Mouse (Mus musculus) heart, embryonic 16.5 days (tissue): ENCODE results near the gene Gm11549. TPM values are rescaled to one million over a fixed set of nuclear protein-coding genes. Genes with fewer than 3 reads are reported as not detected.

ENCODE experiments used
- ATAC-seq: fragments of 200-750 bp; cut with Nextera tagmentation; replicated peaks from 2 replicates; pipeline ENCODE4 v1.8.0; 2017; ENCODE audit warnings: moderate number of reproducible peaks; ENCODE audit not compliant: insufficient read depth, low FRiP score; ENCODE audit errors: extremely low read depth
- H3K27ac ChIP-seq: fragments of 300-500 bp; sonication (generic); 2 replicates; pipeline ENCODE4 v1.5.1; 2014; ENCODE audit warnings: mild to moderate bottlenecking, low read length, control low read depth, moderate library complexity
- H3K27me3 ChIP-seq: fragments of 300-500 bp; sonication (generic); 2 replicates; pipeline ENCODE4 v1.6.1; 2014; ENCODE audit warnings: low read length, mixed read lengths; ENCODE audit not compliant: control insufficient read depth, insufficient read depth
- H3K36me3 ChIP-seq: fragments of 300-500 bp; sonication (generic); 2 replicates; pipeline ENCODE4 v1.6.1; 2014; ENCODE audit not compliant: control insufficient read depth, insufficient read depth
- H3K4me1 ChIP-seq: fragments of 300-500 bp; sonication (generic); 2 replicates; pipeline ENCODE4 v1.6.1; 2014; ENCODE audit warnings: low read length, mixed read lengths; ENCODE audit not compliant: control insufficient read depth, insufficient read depth
- H3K4me2 ChIP-seq: fragments of 300-500 bp; sonication (generic); 2 replicates; pipeline ENCODE4 v1.6.1; 2014; ENCODE audit warnings: low read depth, mild to moderate bottlenecking, control low read depth, low read length
- H3K4me3 ChIP-seq: fragments of 300-500 bp; sonication (generic); 2 replicates; pipeline ENCODE4 v1.5.1; 2014; ENCODE audit warnings: mild to moderate bottlenecking, control low read depth, low read length
- H3K9ac ChIP-seq: fragments of 300-500 bp; sonication (generic); 2 replicates; pipeline ENCODE4 v1.6.1; 2014; ENCODE audit warnings: low read length, control low read depth
- H3K9me3 ChIP-seq: fragments of 300-500 bp; sonication (generic); replicated peaks from 2 replicates; pipeline ENCODE4 v1.6.1; 2016; ENCODE audit warnings: low read length; ENCODE audit not compliant: control insufficient read depth
- WGBS: fragments of 180-500 bp; shearing (Covaris S2); extraction: QIAGEN DNeasy Blood & Tissue Kit; methylation state at CpG from one replicate; pipeline ENCODE4 v1.1.7; 2014; 5-methylcytosine and 5-hydroxymethylcytosine counted together
- polyA plus RNA-seq: library from polyadenylated mRNA; unstranded; fragments of >200 nt; fragmentation: Nextera tagmentation; extraction: Ambion mirVana; gene quantifications from 2 replicates; pipeline ENCODE4 v1.2.1, GENCODE M21; 2015

Gm11549 gene
- polyA plus RNA-seq, 1 experiment from 2014 or later, result 0.35 TPM

- H3K27me3 ChIP-seq, result no peaks in the 10 kb centered on the region
- no peaks in the 10 kb centered on the region for H3K36me3 ChIP-seq
- H3K4me2 ChIP-seq, result no peak overlapping the region
- WGBS, result 58% methylated on average over 5 of the region's 5 CpGs
- H3K4me3 ChIP-seq, result no peak overlapping the region
- 0 out of 2 replicates have a peak, but pooled peaks cover 3% of the 10 kb centered on the region for H3K9me3 ChIP-seq
- peaks cover 3% of the 10 kb centered on the region for H3K4me1 ChIP-seq
- no peak overlapping the region for H3K9ac ChIP-seq
- ATAC-seq, result no peak
- no peak overlapping the region for H3K27ac ChIP-seq
Observed at GRCm38 (mm10) chr3:36491535-36491934, 30.1 kb downstream of the Gm11549 start.

GRCm38 (mm10) chr3:36489590-36489910, 32.1 kb downstream of the Gm11549 start:
- H3K36me3 ChIP-seq, result no peaks in the 10 kb centered on the region
- ATAC-seq, result no peak
- no peaks in the 10 kb centered on the region for H3K27me3 ChIP-seq
- no peak overlapping the region for H3K4me2 ChIP-seq
- WGBS, result 91% methylated on average over 1 of the region's 1 CpGs
- no peak overlapping the region for H3K27ac ChIP-seq
- no peak overlapping the region for H3K9ac ChIP-seq
- 0 out of 2 replicates have a peak, but pooled peaks cover 3% of the 10 kb centered on the region for H3K9me3 ChIP-seq
- H3K4me1 ChIP-seq, result no peaks in the 10 kb centered on the region
- no peak overlapping the region for H3K4me3 ChIP-seq

GRCm38 (mm10) chr3:36488899-36489589, 32.6 kb downstream of the Gm11549 start:
- WGBS, result 85% methylated on average over 6 of the region's 6 CpGs
- no peak overlapping the region for H3K27ac ChIP-seq
- H3K36me3 ChIP-seq, result no peaks in the 10 kb centered on the region
- no peaks in the 10 kb centered on the region for H3K27me3 ChIP-seq
- H3K4me2 ChIP-seq, result no peak overlapping the region
- no peak overlapping the region for H3K9ac ChIP-seq
- no peak overlapping the region for H3K4me3 ChIP-seq
- no peaks in the 10 kb centered on the region for H3K4me1 ChIP-seq
- ATAC-seq, result no peak
- H3K9me3 ChIP-seq, result 0 out of 2 replicates have a peak, but pooled peaks cover 3% of the 10 kb centered on the region

- no peak overlapping the region for H3K4me2 ChIP-seq
- ATAC-seq, result no peak
- H3K9me3 ChIP-seq, result 0 out of 2 replicates have a peak, but pooled peaks cover 3% of the 10 kb centered on the region
- peaks cover under 1% of the 10 kb centered on the region for H3K4me1 ChIP-seq
- no peak overlapping the region for H3K9ac ChIP-seq
- no peaks in the 10 kb centered on the region for H3K27me3 ChIP-seq
- no peak overlapping the region for H3K27ac ChIP-seq
- WGBS, result 61% methylated on average over 1 of the region's 1 CpGs
- H3K36me3 ChIP-seq, result no peaks in the 10 kb centered on the region
- H3K4me3 ChIP-seq, result no peak overlapping the region
Observed at GRCm38 (mm10) chr3:36488367-36488766, 33.2 kb downstream of the Gm11549 start.

- ATAC-seq, result no peak
- Histone ChIP-seq H3K4me2 (no peak overlapping the region), H3K27me3 (no peaks in the 10 kb centered on the region), H3K9me3 (0 out of 2 replicates have a peak, but pooled peaks cover 2% of the 10 kb centered on the region), H3K27ac (no peak overlapping the region), H3K36me3 (no peaks in the 10 kb centered on the region), H3K4me1 (peaks cover 12% of the 10 kb centered on the region), H3K4me3 (no peak overlapping the region), H3K9ac (no peak overlapping the region)
- 84% methylated on average over 6 of the region's 6 CpGs for WGBS
Observed at GRCm38 (mm10) chr3:36486881-36487280, 34.7 kb downstream of the Gm11549 start.

- Histone ChIP-seq H3K36me3 (no peaks in the 10 kb centered on the region), H3K4me1 (peaks cover 14% of the 10 kb centered on the region), H3K27ac (no peak overlapping the region), H3K9me3 (no peaks in the 10 kb centered on the region), H3K27me3 (no peaks in the 10 kb centered on the region), H3K4me3 (no peak overlapping the region), H3K9ac (no peak overlapping the region), H3K4me2 (no peak overlapping the region)
- no peak for ATAC-seq
- WGBS, result 56% methylated on average over 6 of the region's 6 CpGs
Observed at GRCm38 (mm10) chr3:36486176-36486575, 35.4 kb downstream of the Gm11549 start.

GRCm38 (mm10) chr3:36484292-36484691, 37.3 kb downstream of the Gm11549 start:
- Histone ChIP-seq H3K9me3 (no peaks in the 10 kb centered on the region), H3K27me3 (no peaks in the 10 kb centered on the region), H3K27ac (no peak overlapping the region), H3K4me1 (peaks cover 19% of the 10 kb centered on the region), H3K4me3 (no peak overlapping the region), H3K4me2 (no peak overlapping the region), H3K36me3 (no peaks in the 10 kb centered on the region), H3K9ac (no peak overlapping the region)
- no peak for ATAC-seq
- WGBS, result 92% methylated on average over 4 of the region's 4 CpGs

GRCm38 (mm10) chr3:36482940-36483339, 38.7 kb downstream of the Gm11549 start:
- ATAC-seq, result no peak
- 18% methylated on average over 9 of the region's 9 CpGs for WGBS
- Histone ChIP-seq H3K36me3 (no peaks in the 10 kb centered on the region), H3K4me3 (no peak overlapping the region), H3K4me2 (peak overlapping the region; percentile 6), H3K4me1 (peaks cover 19% of the 10 kb centered on the region), H3K9ac (no peak overlapping the region), H3K27ac (no peak overlapping the region; the same call in 1 of the 2 replicates), H3K27me3 (no peaks in the 10 kb centered on the region), H3K9me3 (no peaks in the 10 kb centered on the region)

- Histone ChIP-seq H3K36me3 (no peaks in the 10 kb centered on the region), H3K9ac (peak overlapping the region; percentile 76), H3K4me3 (peak overlapping the region; percentile 17)
Observed at GRCm38 (mm10) chr3:36481776-36482193, 39.8 kb downstream of the Gm11549 start.

More at GRCm38 (mm10) chr3:36481776-36482193, 39.8 kb downstream of the Gm11549 start:
- Histone ChIP-seq H3K27ac (peak overlapping the region; percentile 98), H3K4me2 (peak overlapping the region; percentile 53), H3K27me3 (no peaks in the 10 kb centered on the region), H3K4me1 (peaks cover 25% of the 10 kb centered on the region), H3K9me3 (no peaks in the 10 kb centered on the region)
- ATAC-seq, result peak; percentile 79
- WGBS, result 7% methylated on average over 11 of the region's 11 CpGs
